Mouse (Mus musculus) cerebellum, postnatal 10 days (tissue): ENCODE data around the gene Slc25a1.

ENCODE experiments used
- DNase-seq, 2 experiments: peaks; one replicate each; pipeline ENCODE4 v3.0.0; 2021; ENCODE audit warnings: mixed read lengths in 2 of 2

Gene Slc25a1

GRCm38 (mm10) chr16:17921325-17922162 is 6.5 kb downstream of the Slc25a1 start:
- DNase-seq, result peak; percentile 98 to 99

- DNase-seq, result no peak
Observed at GRCm38 (mm10) chr16:17920586-17920985, 7.4 kb downstream of the Slc25a1 start.

GRCm38 (mm10) chr16:17914307-17915249 is 13.4 kb downstream of the Slc25a1 start, which contains the start of gene Gsc2:
TSS of gene Gsc2 (minus strand) at chr16:17915059.
- DNase-seq, result no peak

GRCm38 (mm10) chr16:17911052-17911595 is 16.9 kb downstream of the Slc25a1 start, which contains the start of gene Ess2:
TSS of gene Ess2 (minus strand) at chr16:17911348.
- DNase-seq, result peak; percentile 93 to 94

GRCm38 (mm10) chr16:17898462-17898861 is 29.6 kb downstream of the Slc25a1 start, which contains the start of the genes Dgcr2 and Tssk2:
TSS of gene Dgcr2 (minus strand) at chr16:17898562.
TSS of gene Tssk2 (plus strand) at chr16:17898637.
- no peak for DNase-seq

GRCm38 (mm10) chr16:17896091-17896490 is 31.9 kb downstream of the Slc25a1 start:
- DNase-seq, result no peak

GRCm38 (mm10) chr16:17893923-17894322 is 34.1 kb downstream of the Slc25a1 start, which contains the start of gene Tssk1:
TSS of gene Tssk1 (plus strand) at chr16:17894223.
- DNase-seq, result no peak

GRCm38 (mm10) chr16:17892606-17893005 is 35.4 kb downstream of the Slc25a1 start:
- DNase-seq, result peak; percentile 93 to 95

GRCm38 (mm10) chr16:17891567-17891959 is 36.5 kb downstream of the Slc25a1 start, which contains the start of gene Gm20518:
TSS of gene Gm20518 (minus strand) at chr16:17891671.
- peak; percentile 100 for DNase-seq

- DNase-seq, result peak; percentile 97
Observed at GRCm38 (mm10) chr16:17890917-17891566, 37.0 kb downstream of the Slc25a1 start.

- peak in 1 of 2 experiments; percentile 46 for DNase-seq
Observed at GRCm38 (mm10) chr16:17890342-17890727, 37.7 kb downstream of the Slc25a1 start.

- DNase-seq, result peak; percentile 39 to 44
Observed at GRCm38 (mm10) chr16:17889689-17890341, 38.2 kb downstream of the Slc25a1 start.

GRCm38 (mm10) chr16:17884116-17884515 is 43.9 kb downstream of the Slc25a1 start:
- DNase-seq, result no peak

- no peak for DNase-seq
Observed at GRCm38 (mm10) chr16:17882196-17882595, 45.8 kb downstream of the Slc25a1 start.

GRCm38 (mm10) chr16:17879571-17879970 is 48.4 kb downstream of the Slc25a1 start:
- no peak for DNase-seq

- no peak for DNase-seq
Observed at GRCm38 (mm10) chr16:17876096-17876495, 51.9 kb downstream of the Slc25a1 start.
